Mouse (Mus musculus) embryonic facial prominence, embryonic 10.5 days (tissue): ENCODE results near the gene Cxcl14. TPM values are rescaled to one million over a fixed set of nuclear protein-coding genes. Genes with fewer than 3 reads are reported as not detected.

Experiments used
- DNase-seq: peaks from one replicate; pipeline ENCODE4 v3.0.0-alpha.2; 2017; ENCODE audit warnings: low spot score
- H3K27ac ChIP-seq: fragments of 300-500 bp; sonication (generic); replicated peaks from 2 replicates; pipeline ENCODE4 v1.5.1; 2016; ENCODE audit warnings: mild to moderate bottlenecking
- H3K27me3 ChIP-seq: fragments of 300-500 bp; sonication (generic); replicated peaks from 2 replicates; pipeline ENCODE4 v1.6.1; 2016; ENCODE audit warnings: low read depth, mild to moderate bottlenecking; ENCODE audit not compliant: poor library complexity, severe bottlenecking
- H3K36me3 ChIP-seq: fragments of 300-500 bp; sonication (generic); replicated peaks from 2 replicates; pipeline ENCODE4 v1.6.1; 2016; ENCODE audit warnings: mild to moderate bottlenecking, moderate library complexity
- H3K4me1 ChIP-seq: fragments of 300-500 bp; sonication (generic); 2 replicates; pipeline ENCODE4 v1.6.1; 2016
- H3K4me3 ChIP-seq: fragments of 300-500 bp; sonication (generic); 2 replicates; pipeline ENCODE4 v1.5.1; 2016; ENCODE audit warnings: mild to moderate bottlenecking, moderate library complexity
- H3K9me3 ChIP-seq: fragments of 300-500 bp; sonication (generic); 2 replicates; pipeline ENCODE4 v1.6.1; 2016; ENCODE audit warnings: mild to moderate bottlenecking
- WGBS: fragments of 180-500 bp; shearing (Covaris S2); methylation state at CpG from one replicate; pipeline ENCODE4 v1.1.7; 2016; 5-methylcytosine and 5-hydroxymethylcytosine counted together
- polyA plus RNA-seq: library from polyadenylated mRNA; unstranded; fragments of >200 nt; fragmentation: Nextera tagmentation; extraction: Ambion mirVana; gene quantifications from 2 replicates; pipeline ENCODE4 v1.2.1, GENCODE M21; 2016

The Cxcl14 gene
- polyA plus RNA-seq, 1 experiment from 2014 or later = 40.2 TPM

DNA sequence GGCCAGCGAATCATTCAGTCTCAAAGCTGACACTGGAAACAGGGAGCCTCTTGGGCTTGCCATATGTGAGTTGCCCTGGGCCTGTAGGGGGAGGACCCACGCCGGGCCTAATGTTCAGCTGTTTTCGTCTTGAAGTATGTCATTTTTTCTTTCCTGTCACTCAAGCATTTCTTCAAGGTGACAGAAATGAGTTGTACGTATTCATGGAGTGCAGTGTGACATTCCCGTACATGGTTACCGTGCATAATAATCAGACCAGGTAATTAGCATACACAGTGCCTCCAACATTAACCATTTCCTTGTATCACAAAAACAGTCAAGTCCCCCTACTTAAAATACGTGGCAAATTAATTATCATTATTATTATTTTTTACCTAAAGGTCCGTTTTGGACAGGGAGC is 9.3 kb downstream of the Cxcl14 start:
- Histone ChIP-seq H3K27ac (no peak overlapping the region), H3K36me3 (no peaks in the 10 kb centered on the region), H3K27me3 (peaks cover 43% of the 10 kb centered on the region), H3K4me3 (no peak overlapping the region), H3K9me3 (0 out of 2 replicates have a peak, but pooled peaks cover 3% of the 10 kb centered on the region), H3K4me1 (peaks cover 19% of the 10 kb centered on the region)
- WGBS = 81% methylated on average over 9 of the region's 9 CpGs
- no peak for DNase-seq

DNA sequence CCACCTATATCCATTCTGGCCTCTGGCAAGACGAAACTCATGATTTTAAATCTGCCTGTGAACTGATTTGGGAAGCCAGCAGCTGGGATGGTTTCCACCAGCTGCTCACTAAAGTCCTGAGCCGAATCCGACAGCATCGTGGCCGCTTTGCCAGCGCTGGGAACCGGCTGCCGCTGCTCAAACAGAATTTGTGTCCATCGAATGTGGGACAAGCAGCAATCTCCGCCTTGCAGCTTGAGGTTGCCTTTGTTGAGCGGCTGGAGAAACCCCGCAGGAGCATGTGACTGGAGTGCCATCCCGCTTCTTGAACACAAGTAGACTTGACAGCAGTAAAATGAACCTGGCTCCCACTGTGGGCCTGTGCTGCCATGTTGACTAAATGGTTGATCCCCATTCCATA is 13.0 kb downstream of the Cxcl14 start:
- H3K36me3 ChIP-seq = no peaks in the 10 kb centered on the region
- H3K9me3 ChIP-seq = no peaks in the 10 kb centered on the region
- DNase-seq = no peak
- H3K27ac ChIP-seq = no peak overlapping the region
- 91% methylated on average over 13 of the region's 13 CpGs for WGBS
- H3K4me3 ChIP-seq = no peak overlapping the region
- H3K27me3 ChIP-seq = peaks cover 22% of the 10 kb centered on the region
- peaks cover 3% of the 10 kb centered on the region for H3K4me1 ChIP-seq

DNA sequence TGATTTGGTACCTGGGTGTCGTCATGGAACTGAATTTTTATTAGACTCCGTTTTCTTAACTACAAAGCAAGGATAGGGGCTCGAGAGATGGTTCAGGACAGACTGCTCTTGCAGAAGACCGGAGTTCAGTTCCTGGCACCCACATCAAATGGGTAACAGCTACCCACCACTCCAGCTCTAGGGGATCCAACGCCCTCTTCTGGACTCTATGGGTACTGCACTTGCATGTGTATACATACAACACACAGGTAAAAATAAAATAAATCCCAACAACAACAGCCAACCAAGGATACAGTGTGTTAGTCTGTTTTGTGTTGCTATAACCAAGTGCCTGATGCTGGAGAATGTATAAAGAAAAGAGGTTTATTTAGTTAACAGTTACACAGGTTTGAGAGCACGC is 16.0 kb downstream of the Cxcl14 start:
- DNase-seq = no peak
- no peak overlapping the region for H3K27ac ChIP-seq

DNA sequence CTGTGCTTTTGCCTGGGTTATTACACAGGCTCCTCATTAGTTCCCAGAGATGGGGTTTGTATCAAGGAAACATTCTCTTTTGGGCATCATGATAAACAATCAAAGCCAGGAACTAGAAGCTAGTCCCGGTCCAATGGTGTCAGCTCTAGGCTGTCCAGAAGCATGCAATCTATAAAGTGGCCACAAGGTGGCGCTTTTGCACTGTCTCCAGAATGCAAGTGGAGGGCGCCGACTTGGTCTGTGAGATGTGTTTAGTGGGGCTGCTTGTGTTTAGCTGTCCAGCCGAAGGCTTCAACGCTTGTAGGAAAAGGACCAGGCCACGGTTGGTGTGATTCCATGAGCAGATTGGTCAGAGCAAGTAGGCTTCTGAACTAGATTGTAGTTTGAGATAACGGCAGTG is 16.9 kb downstream of the Cxcl14 start:
- H3K27me3 ChIP-seq = 0 out of 2 replicates have a peak, but pooled peaks cover 11% of the 10 kb centered on the region
- no peak overlapping the region for H3K4me3 ChIP-seq
- H3K9me3 ChIP-seq = no peaks in the 10 kb centered on the region
- no peaks in the 10 kb centered on the region for H3K4me1 ChIP-seq
- no peak overlapping the region for H3K27ac ChIP-seq
- DNase-seq = peak; percentile 88
- WGBS = 25% methylated on average over 8 of the region's 8 CpGs
- H3K36me3 ChIP-seq = no peaks in the 10 kb centered on the region

More for the DNA sequence above, 16.0 kb downstream of the Cxcl14 start:
- H3K4me3 ChIP-seq = no peak overlapping the region
- H3K27me3 ChIP-seq = 0 out of 2 replicates have a peak, but pooled peaks cover 11% of the 10 kb centered on the region
- H3K4me1 ChIP-seq = no peaks in the 10 kb centered on the region
- H3K9me3 ChIP-seq = no peaks in the 10 kb centered on the region
- no peaks in the 10 kb centered on the region for H3K36me3 ChIP-seq
- WGBS = 80% methylated on average over 6 of the region's 6 CpGs

DNA sequence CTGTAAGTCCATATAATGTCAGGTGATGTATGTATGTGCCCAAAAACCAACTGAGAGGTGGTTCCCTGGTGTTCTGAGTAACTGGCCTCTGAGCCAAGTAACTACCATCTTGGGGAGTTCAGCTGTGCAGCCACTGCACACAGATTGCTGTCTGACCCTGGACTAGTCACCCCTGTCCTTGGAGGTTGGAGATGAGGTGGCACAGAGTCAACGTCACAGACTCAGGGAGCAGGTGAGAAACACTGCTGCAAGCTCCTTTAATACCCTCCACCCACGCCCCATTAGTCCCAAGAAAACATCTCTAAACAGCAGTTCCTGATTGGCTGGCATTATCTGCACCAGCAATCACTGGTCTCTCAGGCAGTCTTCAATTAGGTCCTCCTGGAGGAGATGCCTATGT is 21.2 kb downstream of the Cxcl14 start:
- H3K36me3 ChIP-seq = no peaks in the 10 kb centered on the region
- DNase-seq = no peak
- H3K4me3 ChIP-seq = no peak overlapping the region
- H3K27ac ChIP-seq = no peak overlapping the region
- WGBS = 64% methylated on average over 2 of the region's 2 CpGs
- peaks cover 12% of the 10 kb centered on the region for H3K9me3 ChIP-seq
- H3K27me3 ChIP-seq = no peaks in the 10 kb centered on the region
- no peaks in the 10 kb centered on the region for H3K4me1 ChIP-seq

DNA sequence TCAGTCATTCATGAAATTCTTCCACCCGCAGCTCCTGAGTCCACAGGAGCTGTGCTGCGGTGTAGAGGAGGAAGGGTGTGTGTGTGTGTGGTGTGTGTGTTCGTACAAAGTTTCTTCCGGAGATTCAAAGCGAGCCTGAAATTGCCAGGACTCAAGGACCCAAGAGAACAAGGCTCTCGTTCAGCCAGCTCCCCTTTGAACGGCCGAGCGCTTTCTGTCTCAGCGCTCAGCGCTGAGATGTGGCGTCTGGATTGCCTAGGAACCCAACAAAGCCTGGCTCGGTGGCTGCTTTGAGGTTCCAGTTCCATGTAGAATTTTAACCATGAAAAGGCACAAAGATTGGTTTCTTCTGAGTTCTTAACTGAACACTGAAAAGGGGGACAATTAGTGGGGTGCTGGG is 26.2 kb downstream of the Cxcl14 start:
- H3K27ac ChIP-seq = no peak overlapping the region
- H3K27me3 ChIP-seq = peaks cover 18% of the 10 kb centered on the region
- no peak overlapping the region for H3K4me3 ChIP-seq
- peaks cover 12% of the 10 kb centered on the region for H3K9me3 ChIP-seq
- peaks cover 6% of the 10 kb centered on the region; the same call in 1 of the 2 replicates for H3K4me1 ChIP-seq
- no peak for DNase-seq
- WGBS = 67% methylated on average over 13 of the region's 13 CpGs
- H3K36me3 ChIP-seq = no peaks in the 10 kb centered on the region

DNA sequence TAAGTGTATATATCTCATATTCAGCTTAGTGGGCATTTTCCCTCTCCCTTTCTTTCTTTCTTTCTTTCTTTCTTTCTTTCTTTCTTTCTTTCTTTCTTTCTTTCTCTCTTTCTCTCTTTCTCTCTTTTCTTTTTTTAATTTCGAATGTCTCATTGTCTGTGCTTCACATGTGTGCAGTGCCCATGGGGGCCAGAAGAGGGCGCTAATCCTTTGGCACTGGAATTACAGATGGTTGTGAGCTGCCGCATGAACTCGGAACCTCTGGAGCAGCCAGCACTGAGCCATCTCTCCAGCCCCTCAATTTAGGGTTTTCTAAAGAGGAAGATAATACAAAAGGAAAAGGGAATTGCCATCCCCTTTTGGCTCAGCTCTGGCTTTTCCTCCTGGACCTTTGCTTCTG is 29.0 kb downstream of the Cxcl14 start:
- Histone ChIP-seq H3K36me3 (no peaks in the 10 kb centered on the region), H3K4me3 (no peak overlapping the region), H3K27ac (no peak overlapping the region), H3K4me1 (peaks cover 6% of the 10 kb centered on the region; the same call in 1 of the 2 replicates), H3K9me3 (peaks cover 12% of the 10 kb centered on the region), H3K27me3 (peaks cover 44% of the 10 kb centered on the region)
- 79% methylated on average over 4 of the region's 4 CpGs for WGBS
- DNase-seq = no peak

DNA sequence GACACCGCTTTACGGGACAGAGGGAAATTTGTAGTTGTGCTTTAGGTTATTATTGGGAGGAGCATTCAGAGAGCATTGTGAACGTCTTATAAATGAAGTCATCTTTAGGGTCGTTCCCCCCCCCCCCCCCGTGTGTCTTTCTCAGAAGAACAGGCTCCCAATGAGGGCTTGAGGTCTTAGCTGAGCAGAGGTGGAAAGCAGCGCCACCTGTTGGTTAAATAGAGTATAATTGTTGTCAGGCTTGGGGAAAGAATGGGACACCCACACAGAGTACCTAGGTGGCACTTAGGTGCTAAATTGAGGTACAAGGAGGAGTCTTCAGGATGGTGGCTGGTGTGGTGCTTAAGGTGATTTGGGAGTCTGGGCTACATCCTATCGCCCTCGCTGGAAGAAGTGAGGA is 29.9 kb downstream of the Cxcl14 start:
- no peaks in the 10 kb centered on the region for H3K36me3 ChIP-seq
- peak; percentile 52 for DNase-seq
- no peak overlapping the region for H3K27ac ChIP-seq
- H3K9me3 ChIP-seq = peaks cover 6% of the 10 kb centered on the region
- WGBS = 45% methylated on average over 8 of the region's 8 CpGs
- no peak overlapping the region for H3K4me3 ChIP-seq
- peaks cover 12% of the 10 kb centered on the region; the same call in 1 of the 2 replicates for H3K4me1 ChIP-seq
- peaks cover 54% of the 10 kb centered on the region for H3K27me3 ChIP-seq

DNA sequence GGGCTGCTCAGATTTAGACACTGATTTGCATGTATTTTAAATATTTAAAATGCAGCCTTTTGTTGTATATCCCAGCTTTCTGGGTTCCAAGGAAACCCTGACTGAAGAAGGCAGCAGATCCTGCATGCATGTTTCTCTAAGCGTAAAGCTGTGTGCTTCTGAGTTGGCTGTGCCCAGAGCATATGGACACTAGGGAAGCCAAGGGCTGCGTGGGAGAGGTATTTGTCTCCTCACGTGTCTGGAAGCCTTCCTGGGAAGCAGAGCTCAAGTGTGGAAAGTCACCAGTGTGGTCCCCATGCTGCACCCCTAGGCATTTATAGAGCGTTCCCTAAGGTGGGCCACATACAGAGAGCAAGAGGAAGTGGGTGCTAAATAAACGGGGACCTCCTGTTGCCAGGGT is 30.7 kb downstream of the Cxcl14 start:
- Histone ChIP-seq H3K4me3 (no peak overlapping the region), H3K27me3 (peaks cover 62% of the 10 kb centered on the region), H3K27ac (no peak overlapping the region), H3K36me3 (no peaks in the 10 kb centered on the region), H3K4me1 (peaks cover 18% of the 10 kb centered on the region; the same call in 1 of the 2 replicates), H3K9me3 (no peaks in the 10 kb centered on the region)
- WGBS = 74% methylated on average over 5 of the region's 5 CpGs
- DNase-seq = no peak

DNA sequence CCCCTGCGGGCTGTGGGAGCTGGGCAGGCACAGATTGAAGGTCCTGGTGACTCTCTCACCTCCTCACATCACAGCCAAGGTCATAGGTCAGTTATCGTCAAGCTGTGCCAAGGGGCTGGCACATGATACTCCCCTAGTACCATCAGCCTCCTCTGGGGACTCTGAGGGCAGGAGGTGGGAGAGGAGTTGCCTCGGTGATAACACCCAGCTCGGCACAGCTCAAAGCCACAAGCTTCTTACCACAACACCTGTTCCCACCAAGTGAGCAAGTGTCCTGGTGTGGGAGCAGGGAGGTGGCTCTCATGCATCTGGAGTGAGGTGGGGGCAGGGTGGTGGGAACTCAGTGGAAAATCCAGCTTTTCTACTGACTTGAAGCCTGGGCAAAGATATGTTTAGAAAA is 34.1 kb downstream of the Cxcl14 start:
- Histone ChIP-seq H3K27me3 (peaks cover 91% of the 10 kb centered on the region), H3K27ac (no peak overlapping the region), H3K36me3 (no peaks in the 10 kb centered on the region), H3K9me3 (no peaks in the 10 kb centered on the region), H3K4me1 (peaks cover 40% of the 10 kb centered on the region), H3K4me3 (no peak overlapping the region)
- DNase-seq = no peak
- 62% methylated on average over 4 of the region's 4 CpGs for WGBS

DNA sequence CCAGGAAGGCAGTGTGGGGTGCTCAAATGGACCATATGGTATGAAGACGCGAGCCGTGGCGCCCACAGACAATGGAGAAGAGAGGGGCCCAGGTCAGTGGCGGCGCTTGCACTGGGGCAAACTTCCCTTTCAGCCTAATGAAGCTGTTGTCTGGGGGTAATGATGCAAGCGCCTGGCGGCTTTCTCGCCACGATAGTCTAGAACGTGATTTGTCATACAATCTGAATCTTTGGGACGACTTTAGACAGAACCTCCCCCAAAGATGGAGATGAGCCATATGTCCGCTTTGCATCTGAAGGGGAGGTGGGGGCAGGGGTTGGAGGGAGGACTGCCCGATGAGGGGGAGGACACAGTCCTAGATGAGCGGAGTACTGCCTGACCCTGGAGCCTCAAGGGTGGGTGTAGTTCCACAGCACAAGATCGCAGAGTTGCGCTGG is 36.0 kb downstream of the Cxcl14 start:
- Histone ChIP-seq H3K36me3 (no peaks in the 10 kb centered on the region), H3K9me3 (no peaks in the 10 kb centered on the region), H3K27me3 (peaks cover 99% of the 10 kb centered on the region), H3K27ac (peak overlapping the region; percentile 5; the same call in 1 of the 2 replicates), H3K4me3 (peak overlapping the region; percentile 6; the same call in 1 of the 2 replicates), H3K4me1 (peaks cover 45% of the 10 kb centered on the region)
- DNase-seq = peak; percentile 32
- 1% methylated on average over 17 of the region's 17 CpGs for WGBS

DNA sequence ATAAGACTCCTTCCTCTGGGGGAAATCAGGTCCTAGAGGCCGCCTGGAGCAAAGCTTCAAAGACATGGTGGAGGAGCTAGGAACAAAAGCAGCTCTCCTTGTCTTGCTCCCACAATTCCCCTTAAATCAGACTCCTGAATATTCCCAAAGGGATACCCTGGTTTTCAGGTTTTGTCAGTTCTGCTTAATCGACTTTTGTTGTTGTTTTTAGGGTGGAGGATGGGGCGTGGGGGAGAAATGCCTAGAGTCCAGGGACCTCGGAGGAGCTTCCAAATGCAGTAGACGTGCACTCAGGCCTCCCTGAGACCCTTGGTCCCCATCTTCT is 36.5 kb downstream of the Cxcl14 start:
- peaks cover 99% of the 10 kb centered on the region for H3K27me3 ChIP-seq
- H3K4me3 ChIP-seq = peak overlapping the region; percentile 6; the same call in 1 of the 2 replicates
- DNase-seq = peak; percentile 32
- H3K9me3 ChIP-seq = no peaks in the 10 kb centered on the region
- WGBS = 1% methylated on average over 5 of the region's 5 CpGs
- H3K4me1 ChIP-seq = peaks cover 48% of the 10 kb centered on the region
- no peaks in the 10 kb centered on the region for H3K36me3 ChIP-seq
- peak overlapping the region; percentile 5; the same call in 1 of the 2 replicates for H3K27ac ChIP-seq

DNA sequence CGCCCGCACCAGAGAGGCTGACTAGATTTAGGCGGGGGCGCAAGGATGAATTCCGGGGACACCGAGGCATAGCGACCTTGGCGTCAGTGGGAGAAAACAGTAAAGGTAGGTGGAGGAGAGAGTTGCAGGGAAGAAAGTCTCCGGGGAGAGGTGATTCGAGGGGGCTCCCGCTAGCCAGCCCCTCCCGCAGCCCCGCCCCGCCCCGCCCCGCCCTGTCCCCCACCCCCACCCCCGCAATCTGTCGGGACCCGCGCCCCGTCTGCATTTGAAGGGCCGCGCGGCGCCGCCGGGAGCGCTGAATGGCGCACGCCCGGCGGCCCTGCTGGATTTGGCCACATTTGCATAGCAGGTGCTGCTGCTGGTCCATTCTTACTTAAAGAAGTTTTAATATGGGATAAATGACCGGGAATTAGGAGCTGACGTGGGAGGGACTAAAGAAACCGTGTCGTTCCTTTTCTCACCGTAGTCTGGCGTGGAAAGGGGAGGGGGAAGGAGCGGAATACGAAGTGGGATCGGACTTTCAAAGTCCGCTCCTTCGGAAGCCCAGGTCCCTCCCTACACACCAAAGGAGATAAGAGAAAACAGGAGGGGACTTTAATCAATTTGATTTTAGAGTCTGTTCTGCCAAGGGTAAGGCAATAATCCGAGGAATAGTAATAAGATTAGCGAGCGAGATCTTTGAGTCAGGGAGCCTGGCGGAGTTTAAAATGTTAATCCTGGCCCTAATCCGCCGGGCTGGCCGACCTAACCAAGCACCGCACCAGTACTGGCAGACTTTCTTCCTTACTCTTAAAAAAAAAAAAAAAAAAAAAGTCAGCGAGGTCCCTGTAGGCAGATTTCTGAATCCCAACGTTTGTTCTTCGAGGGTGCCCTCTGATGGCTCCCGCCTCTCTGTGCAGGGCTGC is 37.1 kb downstream of the Cxcl14 start:
- Histone ChIP-seq H3K27me3 (peaks cover 100% of the 10 kb centered on the region), H3K36me3 (no peaks in the 10 kb centered on the region), H3K4me3 (peak overlapping the region; percentile 46), H3K27ac (peak overlapping the region; percentile 63), H3K4me1 (peaks cover 49% of the 10 kb centered on the region), H3K9me3 (no peaks in the 10 kb centered on the region)
- WGBS = under 1% methylated on average over 55 of the region's 55 CpGs
- peak; percentile 61 for DNase-seq
